Mouse (Mus musculus) kidney, postnatal 10 days (tissue): Measurements from ENCODE around the gene Ackr3.

Experiments
- DNase-seq: peaks from one replicate; pipeline ENCODE4 v3.0.0; 2021; ENCODE audit warnings: mixed read lengths

Ackr3 gene

GRCm38 (mm10) chr1:90260704-90261581 lies 57.2 kb downstream of the Ackr3 start:
- no peak for DNase-seq

- DNase-seq: peak; percentile 54
Measured at GRCm38 (mm10) chr1:90262380-90262779, 58.6 kb downstream of the Ackr3 start.
